Mouse (Mus musculus) heart, postnatal 25 days (tissue): ENCODE results near the gene Mustn1. TPM values are rescaled to one million over a fixed set of nuclear protein-coding genes. Genes with fewer than 3 reads are reported as not detected.

Experiments
- DNase-seq: peaks from one replicate; pipeline ENCODE4 v3.0.0; 2022; ENCODE audit warnings: low spot score
- intact Hi-C: fragments of 180-260 bp; cut with DNase I; formaldehyde crosslinking; loops from one replicate; pipeline ENCODE4 v1.15.1; 2025
- total RNA-seq, 2 experiments: library from RNA; stranded (reverse); gene quantifications; 2 replicates each; pipeline ENCODE4 v1.2.3; 2021

Gene Mustn1
- total RNA-seq, 2 experiments from 2014 or later, result 11.1 to 16.9 TPM

DNA sequence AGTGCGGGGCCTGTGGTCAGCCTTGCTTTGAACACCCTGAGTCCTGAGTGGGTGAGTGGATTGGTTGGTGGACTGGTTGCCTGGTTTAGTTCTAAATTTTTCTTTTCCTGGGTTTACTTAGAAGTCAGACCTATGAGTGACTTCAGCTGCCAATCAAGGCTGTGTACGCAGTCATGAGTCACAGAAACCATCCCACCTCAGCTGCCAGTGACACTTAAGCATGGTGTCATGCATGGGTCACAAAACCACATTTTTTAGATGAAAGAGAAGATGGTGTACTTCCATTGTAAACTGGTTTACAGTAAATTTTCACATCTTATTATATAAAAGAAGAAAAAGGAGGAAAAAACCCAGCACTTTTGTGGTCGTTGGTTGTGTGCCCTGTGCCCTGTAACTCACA, 1.2 kb upstream of the Mustn1 start:
- no peak for DNase-seq
- intact Hi-C loops, result no loop called here

- no peak for DNase-seq
Measured at GRCm38 (mm10) chr14:30879794-30880193, 794 bp downstream of the Mustn1 start.

GRCm38 (mm10) chr14:30880251-30880650, 1.3 kb downstream of the Mustn1 start:
- DNase-seq, result no peak
- intact Hi-C loops, result loop anchor here (2.0 to 5.0 kb wide), 2 partner anchors 13 to 62 kb away; partner anchors contain the start of gene Itih1

More at GRCm38 (mm10) chr14:30879794-30880193, 794 bp downstream of the Mustn1 start:
- intact Hi-C loops, result loop anchor here (2.0 to 5.0 kb wide), 2 partner anchors 13 to 63 kb away; partner anchors contain the start of gene Itih1

GRCm38 (mm10) chr14:30880811-30881717, 2.1 kb downstream of the Mustn1 start:
- DNase-seq, result no peak
- intact Hi-C loops, result loop anchor here (2.0 to 5.0 kb wide), 2 partner anchors 14 to 61 kb away; partner anchors contain the start of gene Itih1

DNA sequence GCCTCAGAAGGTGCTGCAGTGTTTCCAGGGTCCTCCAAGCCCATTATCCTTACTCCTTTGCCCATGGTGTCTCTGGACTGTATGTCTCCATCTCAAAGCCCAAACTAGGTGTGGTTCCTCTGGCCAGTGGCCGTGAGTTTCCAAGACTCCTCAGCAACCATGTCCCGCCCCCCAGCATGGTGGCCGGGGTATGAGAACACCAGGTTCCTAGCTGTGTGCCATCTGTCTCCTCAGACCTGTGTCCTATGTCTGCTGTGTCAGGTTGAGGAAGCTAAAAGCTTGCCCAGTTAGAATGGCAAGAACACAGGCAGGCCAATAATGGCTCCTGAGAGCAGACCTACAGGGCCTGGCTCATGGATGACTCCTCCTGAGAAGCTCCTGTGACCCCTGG, 2.7 kb downstream of the Mustn1 start:
- no peak for DNase-seq
- intact Hi-C loops, result loop anchor here (2.0 to 5.0 kb wide), 2 partner anchors 15 to 61 kb away; partner anchors contain the start of gene Itih1

DNA sequence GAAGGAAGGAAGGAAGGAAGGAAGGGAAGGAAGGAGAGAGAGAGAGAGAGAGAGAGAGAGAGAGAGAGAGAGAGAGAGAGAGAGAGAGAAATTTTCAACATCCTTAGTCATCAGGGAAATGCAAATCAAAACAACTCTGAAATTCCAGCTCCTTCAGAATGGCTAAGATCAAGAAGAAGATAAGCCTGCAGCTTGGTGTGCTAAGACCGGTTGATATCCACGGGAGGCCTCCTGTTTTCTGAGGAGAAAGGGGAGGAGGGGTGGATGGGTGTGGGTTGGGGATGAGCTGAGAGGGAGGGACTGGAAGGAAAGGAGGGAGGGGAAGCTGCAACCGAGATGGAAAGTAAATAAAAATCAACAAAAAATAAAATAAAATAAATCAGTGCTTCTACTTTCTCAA, 6.3 kb downstream of the Mustn1 start:
- intact Hi-C loops, result no loop called here
- no peak for DNase-seq

GRCm38 (mm10) chr14:30886204-30886603, 7.2 kb downstream of the Mustn1 start, which contains the start of gene Itih4:
Itih4 (plus strand) TSS chr14:30886476.
- intact Hi-C loops, result no loop called here
- DNase-seq, result no peak

DNA sequence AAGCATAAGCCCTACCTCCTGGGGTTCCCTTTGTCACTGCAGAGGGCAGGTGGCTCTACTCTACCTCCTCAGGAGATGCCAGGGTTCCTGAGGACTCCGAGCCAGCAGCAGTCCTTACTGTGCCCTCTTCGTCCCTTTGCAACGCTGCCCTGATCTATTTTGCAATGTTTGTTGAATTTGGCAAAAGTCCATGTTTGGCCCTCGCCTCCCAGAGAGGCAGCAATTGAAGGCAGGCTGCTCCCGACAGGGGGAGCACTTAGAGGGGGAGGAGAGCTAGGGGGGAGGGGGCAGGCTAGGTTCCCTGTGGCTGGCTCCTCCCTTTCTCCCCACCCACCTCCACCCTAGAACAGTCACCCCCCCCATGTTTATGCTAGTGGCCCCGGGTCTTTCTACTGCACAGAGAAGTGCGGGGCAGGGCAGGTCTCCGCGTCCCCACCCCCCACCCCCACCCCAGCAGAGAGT, 9.3 kb downstream of the Mustn1 start:
- peak; percentile 55 for DNase-seq
- intact Hi-C loops, result no loop called here

DNA sequence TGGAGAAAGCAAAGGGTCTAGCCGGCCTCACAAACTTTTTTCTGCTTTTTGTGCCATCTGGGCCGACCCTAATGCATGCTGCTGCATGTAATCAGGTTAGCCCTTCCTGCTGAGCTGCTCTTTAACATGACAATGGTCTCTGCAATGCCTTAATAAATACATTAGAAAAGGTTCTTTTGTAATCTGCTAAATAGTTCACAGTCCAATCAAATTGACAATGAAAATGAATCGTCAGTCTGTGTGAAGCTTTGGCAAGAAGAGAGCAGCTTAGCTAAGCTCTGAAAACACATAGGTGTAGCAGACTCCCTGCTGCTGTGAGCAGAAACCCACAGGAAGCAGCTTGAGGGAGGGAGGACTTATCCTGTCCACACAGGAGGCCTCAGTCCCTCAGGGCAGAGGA, 21.0 kb downstream of the Mustn1 start:
- DNase-seq, result no peak
- intact Hi-C loops, result no loop called here

GRCm38 (mm10) chr14:30902628-30903027, 23.6 kb downstream of the Mustn1 start:
- intact Hi-C loops, result no loop called here

GRCm38 (mm10) chr14:30903036-30903435, 24.0 kb downstream of the Mustn1 start:
- intact Hi-C loops, result no loop called here
- no peak for DNase-seq

More at GRCm38 (mm10) chr14:30902628-30903027, 23.6 kb downstream of the Mustn1 start:
- DNase-seq, result no peak

- intact Hi-C loops, result no loop called here
Measured at GRCm38 (mm10) chr14:30904307-30904706, 25.3 kb downstream of the Mustn1 start.

DNA sequence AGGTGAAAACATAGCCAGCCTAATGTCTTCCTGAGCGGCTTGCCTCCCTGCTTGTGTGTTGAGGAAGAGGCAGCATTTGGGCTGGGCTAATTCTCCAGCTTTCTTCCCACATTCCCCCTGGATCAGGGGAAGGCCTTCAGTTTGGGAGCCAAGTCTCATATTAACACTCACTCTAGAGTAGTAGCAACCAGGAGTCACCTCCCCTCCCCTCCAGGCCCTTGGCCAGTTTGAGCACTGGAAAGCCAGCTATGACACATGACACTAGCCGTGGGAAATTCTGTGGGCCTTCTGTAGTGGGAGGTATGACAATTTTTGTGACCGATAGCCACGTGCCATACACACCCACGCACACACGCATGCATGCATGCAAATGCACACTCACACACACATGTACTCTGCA, 27.0 kb downstream of the Mustn1 start:
- intact Hi-C loops, result no loop called here
- DNase-seq, result no peak

More at GRCm38 (mm10) chr14:30904307-30904706, 25.3 kb downstream of the Mustn1 start:
- no peak for DNase-seq

DNA sequence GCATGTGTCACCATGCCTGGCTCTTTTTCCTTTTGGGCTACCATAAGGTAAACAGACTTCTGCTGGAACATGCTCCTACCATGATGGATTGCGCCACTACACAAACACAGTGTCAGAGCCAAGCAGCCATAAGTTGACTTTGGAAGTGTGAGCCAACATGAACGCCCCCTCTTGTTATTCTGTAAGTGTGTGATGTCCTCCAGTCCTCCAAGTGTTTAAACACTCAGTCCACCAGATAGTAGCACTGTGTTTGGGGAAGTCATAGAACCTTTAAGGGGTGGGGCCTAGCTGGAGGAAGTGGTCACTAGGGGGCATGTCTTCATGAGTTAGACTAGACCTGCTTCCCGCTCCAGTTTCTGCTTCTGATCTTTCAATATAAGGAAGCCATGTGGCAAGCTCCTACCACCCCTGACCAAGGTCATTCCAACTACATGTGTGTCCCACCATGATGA, 28.8 kb downstream of the Mustn1 start:
- DNase-seq, result no peak
- intact Hi-C loops, result no loop called here

DNA sequence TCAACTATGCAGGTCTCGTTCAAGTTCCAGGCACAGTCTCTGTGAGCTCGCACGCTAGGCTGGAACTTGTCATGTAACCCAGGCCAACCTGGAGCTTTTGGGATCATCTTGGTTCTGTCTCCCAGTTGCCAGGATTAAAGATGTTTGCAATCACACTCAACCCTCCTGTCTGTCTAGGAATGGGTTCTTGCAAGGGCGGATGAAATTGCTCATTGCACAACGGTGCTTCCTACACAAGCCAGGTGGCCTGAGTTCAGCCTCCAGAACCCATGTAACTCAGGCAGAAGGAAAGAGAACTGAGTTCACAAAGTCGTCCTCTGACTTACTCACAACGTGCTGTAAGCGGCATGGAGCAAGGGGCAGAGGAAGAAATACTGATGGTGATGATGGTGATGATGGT, 32.1 kb downstream of the Mustn1 start:
- DNase-seq, result no peak
- intact Hi-C loops, result no loop called here

DNA sequence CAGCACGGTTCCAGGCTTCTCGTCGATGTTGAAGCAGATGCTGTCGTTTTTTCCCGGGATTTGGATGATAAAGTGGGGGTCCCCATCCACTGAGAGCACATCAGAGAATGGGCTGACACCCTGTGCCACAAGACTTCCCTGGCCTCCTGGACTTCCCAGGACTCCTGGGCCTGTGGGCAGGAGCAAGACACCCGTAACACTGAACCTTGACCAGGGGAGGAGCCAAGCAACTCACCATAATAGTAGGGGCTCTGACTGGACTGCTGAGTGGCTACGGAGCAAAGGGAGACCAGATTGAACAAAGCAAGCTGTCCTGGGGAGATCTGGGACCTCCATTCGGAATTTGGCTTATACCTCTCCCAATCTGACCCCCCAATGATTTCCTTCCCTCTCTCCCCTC, 33.6 kb downstream of the Mustn1 start:
- intact Hi-C loops, result no loop called here
- DNase-seq, result no peak

GRCm38 (mm10) chr14:30913404-30913803, 34.4 kb downstream of the Mustn1 start:
- no peak for DNase-seq
- intact Hi-C loops, result no loop called here

- intact Hi-C loops, result no loop called here
Measured at GRCm38 (mm10) chr14:30916516-30916915, 37.5 kb downstream of the Mustn1 start.

DNA sequence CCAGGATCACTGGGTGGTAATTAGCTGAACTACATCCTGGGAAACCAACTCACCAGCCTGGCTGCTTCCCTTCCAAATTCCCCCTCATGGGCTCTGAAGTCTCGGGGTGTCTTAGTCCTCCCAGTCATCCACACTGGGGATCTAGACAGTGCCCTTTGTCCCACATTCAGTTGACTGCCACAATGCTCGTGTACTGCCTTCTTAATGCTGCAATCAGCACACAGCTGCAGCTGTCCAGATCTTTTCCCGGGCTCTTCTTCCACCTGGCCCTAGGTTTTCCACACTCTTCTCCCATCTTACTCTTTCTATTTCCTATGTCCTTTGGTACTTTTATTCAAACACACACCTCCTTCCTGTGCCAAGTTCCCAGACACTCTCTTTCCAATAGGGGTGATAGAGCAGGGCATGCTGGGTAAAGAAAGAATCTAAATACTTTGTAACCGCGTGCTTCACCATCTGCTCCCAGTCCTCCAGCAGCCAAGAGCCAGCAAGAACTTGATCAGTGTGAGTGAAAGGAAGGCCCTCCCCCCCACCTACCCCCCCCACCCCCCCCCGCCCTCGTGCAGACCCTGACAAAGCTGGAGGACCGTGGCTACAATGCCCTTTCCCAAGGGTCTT, 43.2 kb downstream of the Mustn1 start:
- intact Hi-C loops, result no loop called here
- no peak for DNase-seq

More at GRCm38 (mm10) chr14:30916516-30916915, 37.5 kb downstream of the Mustn1 start:
- no peak for DNase-seq

- intact Hi-C loops, result no loop called here
Measured at GRCm38 (mm10) chr14:30923375-30924105, 44.5 kb downstream of the Mustn1 start, which contains the start of gene Itih3. Itih3 (minus strand) TSS chr14:30923760.

More at GRCm38 (mm10) chr14:30923375-30924105, 44.5 kb downstream of the Mustn1 start, which contains the start of gene Itih3:
- no peak for DNase-seq
